Mouse (Mus musculus) neural tube, embryonic 12.5 days (tissue): ENCODE results near the gene Abca4. TPM values are rescaled to one million over a fixed set of nuclear protein-coding genes. Genes with fewer than 3 reads are reported as not detected.

Experiments
- ATAC-seq: fragments of 200-750 bp; cut with Nextera tagmentation; 2 replicates; pipeline ENCODE4 v1.8.0; 2017; ENCODE audit warnings: low read depth, mild to moderate bottlenecking, moderate TSS enrichment, moderate library complexity; ENCODE audit not compliant: low FRiP score
- H3K27ac ChIP-seq: fragments of 300-500 bp; sonication (generic); 2 replicates; pipeline ENCODE4 v1.5.1; 2016
- H3K27me3 ChIP-seq: fragments of 300-500 bp; sonication (generic); replicated peaks from 2 replicates; pipeline ENCODE4 v1.6.1; 2016; ENCODE audit warnings: mild to moderate bottlenecking
- H3K36me3 ChIP-seq: fragments of 300-500 bp; sonication (generic); 2 replicates; pipeline ENCODE4 v1.6.1; 2016; ENCODE audit warnings: mild to moderate bottlenecking
- H3K4me1 ChIP-seq: fragments of 300-500 bp; sonication (generic); 2 replicates; pipeline ENCODE4 v1.6.1; 2016
- H3K4me2 ChIP-seq: fragments of 300-500 bp; sonication (generic); replicated peaks from 2 replicates; pipeline ENCODE4 v1.6.1; 2016; ENCODE audit warnings: mild to moderate bottlenecking
- H3K4me3 ChIP-seq: fragments of 300-500 bp; sonication (generic); 2 replicates; pipeline ENCODE4 v1.5.1; 2016
- H3K9ac ChIP-seq: fragments of 300-500 bp; sonication (generic); 2 replicates; pipeline ENCODE4 v1.6.1; 2016; ENCODE audit warnings: mild to moderate bottlenecking
- H3K9me3 ChIP-seq: fragments of 300-500 bp; sonication (generic); 2 replicates; pipeline ENCODE4 v1.6.1; 2016; ENCODE audit warnings: mild to moderate bottlenecking
- WGBS: fragments of 180-500 bp; shearing (Covaris S2); methylation state at CpG from one replicate; pipeline ENCODE4 v1.1.7; 2016; 5-methylcytosine and 5-hydroxymethylcytosine counted together
- polyA plus RNA-seq: library from polyadenylated mRNA; unstranded; fragments of >200 nt; fragmentation: Nextera tagmentation; extraction: Ambion mirVana; gene quantifications from 2 replicates; pipeline ENCODE4 v1.2.1, GENCODE M21; 2016

Gene Abca4
- polyA plus RNA-seq = 0.70 and 0.75 TPM in 2 replicates

DNA sequence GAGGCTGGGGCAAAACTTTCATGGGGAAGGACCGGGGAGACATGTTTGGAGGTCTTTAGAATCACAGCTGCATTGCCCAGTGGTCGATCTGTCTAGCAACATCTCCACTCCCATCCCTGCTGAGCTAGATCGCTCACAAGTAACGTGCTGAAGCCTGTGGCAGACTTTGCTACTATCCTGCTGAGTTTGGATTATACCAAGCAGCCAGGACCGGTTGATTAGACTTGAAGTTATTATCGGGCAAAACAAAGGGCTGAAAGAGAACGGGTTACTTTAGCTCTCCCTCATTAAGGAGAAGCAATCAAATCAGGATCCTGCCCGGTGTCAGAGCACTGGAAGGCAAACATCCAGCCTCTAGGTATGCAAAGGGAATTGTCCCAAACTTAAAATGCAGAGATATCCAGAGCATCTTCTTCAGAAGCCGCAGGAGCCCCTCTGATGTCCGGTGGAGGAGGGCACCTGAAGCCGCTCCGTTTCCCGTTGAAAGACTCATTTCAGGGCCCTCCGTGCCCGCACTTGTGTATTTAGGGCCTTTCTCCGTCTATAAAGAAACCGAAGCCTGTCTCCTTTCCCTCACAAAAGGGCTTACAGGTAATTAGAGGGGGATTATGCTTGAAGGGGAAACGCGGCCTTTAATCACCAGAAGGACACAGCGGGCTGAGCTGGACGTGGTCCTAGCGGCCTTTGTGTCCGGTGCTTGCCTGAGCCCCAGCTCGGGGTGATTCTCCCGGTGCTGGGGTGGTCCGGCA is at the start of gene Abca4:
TSS of gene Abca4 (plus strand) at position 645 of the 749 bp plus-strand sequence.
- 3% methylated on average over 26 of the region's 26 CpGs for WGBS
- Histone ChIP-seq H3K4me1 (peaks cover 36% of the 10 kb centered on the region), H3K36me3 (no peaks in the 10 kb centered on the region), H3K4me2 (peak within 1 kb of the TSS; percentile 37), H3K27ac (no peak within 1 kb of the TSS), H3K27me3 (peaks cover 44% of the 10 kb centered on the region), H3K9ac (no peak within 1 kb of the TSS), H3K9me3 (no peaks in the 10 kb centered on the region), H3K4me3 (no peak within 1 kb of the TSS)
- ATAC-seq = no peak

GRCm38 (mm10) chr3:121995125-121995524 is 49.1 kb upstream of the Abca4 start:
- no peaks in the 10 kb centered on the region for H3K27me3 ChIP-seq
- no peak overlapping the region for H3K4me2 ChIP-seq
- no peaks in the 10 kb centered on the region for H3K9me3 ChIP-seq
- no peak overlapping the region for H3K4me3 ChIP-seq
- H3K9ac ChIP-seq = no peak overlapping the region
- H3K36me3 ChIP-seq = no peaks in the 10 kb centered on the region
- no peak overlapping the region for H3K27ac ChIP-seq
- ATAC-seq = no peak
- no peaks in the 10 kb centered on the region for H3K4me1 ChIP-seq
- WGBS = 73% methylated on average over 4 of the region's 4 CpGs

GRCm38 (mm10) chr3:121999934-122000333 is 44.3 kb upstream of the Abca4 start:
- Histone ChIP-seq H3K36me3 (no peaks in the 10 kb centered on the region), H3K4me2 (no peak overlapping the region), H3K9ac (no peak overlapping the region), H3K4me3 (no peak overlapping the region), H3K27ac (no peak overlapping the region), H3K9me3 (no peaks in the 10 kb centered on the region), H3K27me3 (no peaks in the 10 kb centered on the region), H3K4me1 (no peaks in the 10 kb centered on the region)
- ATAC-seq = no peak
- 40% methylated on average over 2 of the region's 2 CpGs for WGBS

GRCm38 (mm10) chr3:122001568-122001967 is 42.7 kb upstream of the Abca4 start:
- Histone ChIP-seq H3K4me2 (no peak overlapping the region), H3K27ac (no peak overlapping the region), H3K9me3 (no peaks in the 10 kb centered on the region), H3K36me3 (no peaks in the 10 kb centered on the region), H3K4me3 (no peak overlapping the region), H3K9ac (no peak overlapping the region), H3K4me1 (no peaks in the 10 kb centered on the region), H3K27me3 (no peaks in the 10 kb centered on the region)
- 72% methylated on average over 6 of the region's 6 CpGs for WGBS
- no peak for ATAC-seq

DNA sequence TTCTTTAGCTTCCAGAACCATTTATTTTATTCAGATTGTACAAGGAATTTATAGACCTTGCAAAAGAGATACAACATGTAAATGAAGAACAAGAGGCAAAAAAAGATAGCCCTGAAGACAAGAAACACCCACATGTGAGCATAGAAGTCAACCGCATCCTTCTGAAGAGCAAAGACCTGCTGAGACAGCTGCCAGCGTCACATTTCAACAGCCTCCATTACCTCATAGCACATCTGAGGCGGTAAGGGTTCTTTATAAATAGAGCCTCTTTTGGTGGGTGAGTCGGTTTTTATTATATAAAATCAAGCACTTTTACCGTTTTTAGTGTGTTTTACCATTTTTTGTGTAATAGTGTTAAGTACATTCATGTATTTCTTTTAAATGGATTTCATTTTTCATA is 34.4 kb upstream of the Abca4 start:
- H3K27ac ChIP-seq = no peak overlapping the region
- 91% methylated on average over 5 of the region's 5 CpGs for WGBS
- H3K4me2 ChIP-seq = no peak overlapping the region
- H3K36me3 ChIP-seq = no peaks in the 10 kb centered on the region; the same call in 1 of the 2 replicates
- no peak overlapping the region for H3K9ac ChIP-seq
- H3K9me3 ChIP-seq = no peaks in the 10 kb centered on the region
- no peak for ATAC-seq
- H3K27me3 ChIP-seq = no peaks in the 10 kb centered on the region
- no peak overlapping the region for H3K4me3 ChIP-seq
- H3K4me1 ChIP-seq = no peaks in the 10 kb centered on the region

- Histone ChIP-seq H3K27me3 (no peaks in the 10 kb centered on the region), H3K4me1 (no peaks in the 10 kb centered on the region), H3K27ac (no peak overlapping the region), H3K9me3 (no peaks in the 10 kb centered on the region), H3K4me3 (no peak overlapping the region), H3K36me3 (no peaks in the 10 kb centered on the region; the same call in 1 of the 2 replicates), H3K9ac (no peak overlapping the region), H3K4me2 (no peak overlapping the region)
- ATAC-seq = no peak
- 94% methylated on average over 5 of the region's 5 CpGs for WGBS
These were observed 34.0 kb upstream of the Abca4 start for GRCm38 (mm10) chr3:122010292-122010691.

- no peak for ATAC-seq
- WGBS = 86% methylated on average over 1 of the region's 1 CpGs
- no peak overlapping the region for H3K4me2 ChIP-seq
- H3K27me3 ChIP-seq = no peaks in the 10 kb centered on the region
- H3K4me3 ChIP-seq = no peak overlapping the region
- no peak overlapping the region for H3K27ac ChIP-seq
- H3K9ac ChIP-seq = no peak overlapping the region
- H3K36me3 ChIP-seq = no peaks in the 10 kb centered on the region; the same call in 1 of the 2 replicates
- H3K9me3 ChIP-seq = no peaks in the 10 kb centered on the region
- no peaks in the 10 kb centered on the region for H3K4me1 ChIP-seq
These were observed 31.8 kb upstream of the Abca4 start for GRCm38 (mm10) chr3:122012464-122012863.

GRCm38 (mm10) chr3:122018421-122018820 is 25.8 kb upstream of the Abca4 start:
- H3K27ac ChIP-seq = no peak overlapping the region
- H3K9ac ChIP-seq = no peak overlapping the region
- H3K4me2 ChIP-seq = no peak overlapping the region
- no peaks in the 10 kb centered on the region for H3K27me3 ChIP-seq
- H3K36me3 ChIP-seq = no peaks in the 10 kb centered on the region
- ATAC-seq = no peak
- WGBS = 93% methylated on average over 7 of the region's 7 CpGs
- H3K4me1 ChIP-seq = no peaks in the 10 kb centered on the region
- H3K4me3 ChIP-seq = no peak overlapping the region
- H3K9me3 ChIP-seq = no peaks in the 10 kb centered on the region

DNA sequence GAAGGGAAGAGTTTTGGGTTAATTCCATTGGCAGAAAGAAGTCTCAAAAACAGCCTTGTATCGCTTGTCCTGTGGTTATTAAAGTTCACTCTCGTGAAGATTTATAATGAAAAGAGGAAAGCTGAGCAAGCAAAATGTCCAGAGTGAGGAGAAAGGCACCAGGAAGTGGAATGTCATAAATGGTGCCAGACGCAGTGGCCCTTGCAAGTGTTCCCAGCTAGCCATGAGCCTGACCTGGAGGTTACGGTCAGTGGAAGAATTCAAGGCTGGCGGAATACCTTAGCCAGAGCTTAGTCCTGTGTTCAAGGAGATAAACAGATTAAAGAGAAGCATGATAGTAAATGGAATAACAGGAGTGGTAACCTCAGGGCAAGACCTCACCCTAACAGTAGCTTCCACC is 25.1 kb upstream of the Abca4 start:
- WGBS = 90% methylated on average over 5 of the region's 5 CpGs
- no peaks in the 10 kb centered on the region for H3K27me3 ChIP-seq
- H3K4me3 ChIP-seq = no peak overlapping the region
- no peak overlapping the region for H3K4me2 ChIP-seq
- no peaks in the 10 kb centered on the region for H3K4me1 ChIP-seq
- no peak for ATAC-seq
- no peak overlapping the region for H3K9ac ChIP-seq
- H3K36me3 ChIP-seq = no peaks in the 10 kb centered on the region
- H3K27ac ChIP-seq = no peak overlapping the region
- H3K9me3 ChIP-seq = no peaks in the 10 kb centered on the region

- Histone ChIP-seq H3K9ac (no peak overlapping the region), H3K9me3 (no peaks in the 10 kb centered on the region), H3K27ac (no peak overlapping the region), H3K27me3 (no peaks in the 10 kb centered on the region), H3K4me2 (no peak overlapping the region), H3K4me3 (no peak overlapping the region), H3K4me1 (no peaks in the 10 kb centered on the region), H3K36me3 (no peaks in the 10 kb centered on the region)
- WGBS = 90% methylated on average over 8 of the region's 8 CpGs
- no peak for ATAC-seq
These were observed 23.1 kb upstream of the Abca4 start for GRCm38 (mm10) chr3:122021029-122021652.

- Histone ChIP-seq H3K36me3 (no peaks in the 10 kb centered on the region), H3K4me2 (no peak overlapping the region), H3K9ac (no peak overlapping the region), H3K9me3 (no peaks in the 10 kb centered on the region), H3K27ac (no peak overlapping the region), H3K4me3 (no peak overlapping the region), H3K27me3 (no peaks in the 10 kb centered on the region), H3K4me1 (no peaks in the 10 kb centered on the region)
- ATAC-seq = no peak
- WGBS = 88% methylated on average over 3 of the region's 3 CpGs
These were observed 21.9 kb upstream of the Abca4 start for GRCm38 (mm10) chr3:122022355-122022754.

GRCm38 (mm10) chr3:122026676-122027075 is 17.6 kb upstream of the Abca4 start:
- no peak for ATAC-seq
- no peak overlapping the region for H3K27ac ChIP-seq
- no peaks in the 10 kb centered on the region for H3K36me3 ChIP-seq
- H3K4me1 ChIP-seq = no peaks in the 10 kb centered on the region
- H3K4me3 ChIP-seq = no peak overlapping the region
- no peaks in the 10 kb centered on the region for H3K27me3 ChIP-seq
- H3K9me3 ChIP-seq = no peaks in the 10 kb centered on the region
- no peak overlapping the region for H3K4me2 ChIP-seq
- WGBS = 85% methylated on average over 5 of the region's 5 CpGs
- no peak overlapping the region for H3K9ac ChIP-seq

DNA sequence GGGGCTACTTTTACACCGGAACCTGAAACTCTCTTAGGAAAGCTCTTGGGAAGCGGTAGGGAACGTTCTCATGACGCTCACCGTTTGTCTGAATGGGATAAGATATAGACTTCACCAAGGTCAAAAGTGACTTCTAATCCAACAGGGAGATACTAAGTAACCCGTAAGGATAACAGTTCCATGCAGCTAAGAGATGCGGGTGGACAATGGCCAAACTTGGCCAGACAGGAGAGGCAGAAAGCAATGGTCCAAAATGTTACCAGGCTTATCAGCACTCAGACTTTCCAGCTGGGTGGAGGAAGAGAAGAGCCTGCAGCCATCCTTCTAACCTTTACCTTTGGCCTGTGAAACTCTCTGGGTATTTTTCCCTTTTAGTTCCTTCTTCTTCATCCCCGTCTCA is 16.5 kb upstream of the Abca4 start:
- WGBS = 92% methylated on average over 8 of the region's 8 CpGs
- no peak overlapping the region for H3K9ac ChIP-seq
- H3K4me2 ChIP-seq = no peak overlapping the region
- H3K9me3 ChIP-seq = no peaks in the 10 kb centered on the region
- H3K27ac ChIP-seq = no peak overlapping the region
- H3K4me1 ChIP-seq = no peaks in the 10 kb centered on the region
- no peaks in the 10 kb centered on the region for H3K36me3 ChIP-seq
- H3K27me3 ChIP-seq = no peaks in the 10 kb centered on the region
- ATAC-seq = no peak
- H3K4me3 ChIP-seq = no peak overlapping the region
